In the genomic region with DNA sequence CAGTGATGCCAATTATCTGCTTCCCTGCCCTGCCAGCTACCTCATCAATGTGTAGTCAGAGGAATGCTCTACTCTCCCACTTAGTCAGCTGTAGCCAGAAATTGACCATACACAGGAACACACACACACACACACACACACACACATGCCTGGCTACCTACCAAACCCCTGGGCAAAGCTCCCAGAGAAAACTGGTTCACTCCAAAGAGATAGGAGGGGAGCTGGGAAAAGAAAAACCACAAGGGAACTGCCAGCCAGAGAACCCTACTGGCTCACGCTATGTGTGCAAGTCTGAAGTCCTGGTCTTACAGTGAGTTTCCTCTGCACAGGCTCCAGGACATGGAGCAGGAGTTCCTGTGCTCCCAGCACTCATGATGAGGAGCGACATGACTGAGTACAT, we compare ENCODE assay signal across 10 mouse cellular contexts. TPM values are rescaled to one million over a fixed set of nuclear protein-coding genes. Genes with fewer than 3 reads are reported as not detected.
DNase-seq lines count a peak whose midpoint lies in the region; ATAC-seq and TF ChIP-seq lines count a peak whose summit lies in the region.
"Had no signal": no experiment of that assay in that cellular context is flagged by ENCODE, and none has a peak within 500 bp of the region (broad histone marks: within the 10 kb centered on the region; RNA-seq: fewer than 3 reads in every experiment).

No protein-coding gene starts in this region.

- no peak for TF ChIP-seq CTCF in brain, embryonic 14.5 days (IDR thresholded peaks at IDR 0.05; ENCODE audit: borderline replicate concordance, extremely low read depth, insufficient read depth, insufficient read length)
- TF ChIP-seq CTCF in heart, postnatal 0 days (IDR thresholded peaks at IDR 0.05; ENCODE audit: low read depth) = peak; percentile 19; the same call in 1 of the 2 replicates

- WGBS in heart, postnatal 0 days = 32% methylated on average over 2 of the region's 2 CpGs
- 58% methylated on average over 2 of the region's 2 CpGs for WGBS in limb, embryonic 10.5 days

- no peaks in the 10 kb centered on the region for H3K27me3 ChIP-seq in heart, postnatal 0 days (ENCODE audit: control insufficient read depth, insufficient read depth, low read length)
- peaks cover 44% of the 10 kb centered on the region for H3K27me3 ChIP-seq in limb, embryonic 10.5 days (ENCODE audit: low read depth, poor library complexity, severe bottlenecking)
- H3K27me3 ChIP-seq: midbrain, embryonic 15.5 days had no signal

- H3K9me3 ChIP-seq in heart, postnatal 0 days (replicated peaks; ENCODE audit: control insufficient read depth, low read length) = no peaks in the 10 kb centered on the region
- H3K9me3 ChIP-seq in limb, embryonic 10.5 days (replicated peaks) = no peaks in the 10 kb centered on the region
- H3K9me3 ChIP-seq: midbrain, embryonic 15.5 days had no signal

- 0 out of 2 replicates have a peak, but pooled peaks have one; percentile 58 for TF ChIP-seq EP300 in heart, postnatal 0 days (IDR thresholded peaks at IDR 0.05; ENCODE audit: low read depth)

- peak; percentile 56 for DNase-seq in layer of hippocampus, adult 11-12 months (ENCODE audit: low spot score)
- DNase-seq in layer of hippocampus, adult 9-10 months (ENCODE audit: low spot score) = no peak
- DNase-seq in brain, embryonic 14.5 days (ENCODE audit: low read depth) = peak; percentile 76
- peak; percentile 82 for DNase-seq in heart, postnatal 0 days (ENCODE audit: low spot score)
- DNase-seq in ovary, postnatal 36 days (ENCODE audit: low spot score) = peak; percentile 49
- DNase-seq in limb, embryonic 10.5 days (ENCODE audit: low spot score) = no peak
- no peak for DNase-seq in retina, embryonic 14.5 days (ENCODE audit: low spot score)
- DNase-seq: embryo, embryonic 11 days had no signal

- H3K9ac ChIP-seq in heart, postnatal 0 days (replicated peaks; ENCODE audit: low read depth, low read length) = no peak overlapping the region
- H3K9ac ChIP-seq: midbrain, embryonic 15.5 days had no signal

- peaks cover 16% of the 10 kb centered on the region; the same call in 1 of the 2 replicates for H3K4me1 ChIP-seq in heart, postnatal 0 days (ENCODE audit: control insufficient read depth, insufficient read depth)
- H3K4me1 ChIP-seq in limb, embryonic 10.5 days = peaks cover 20% of the 10 kb centered on the region

- TF ChIP-seq POLR2A in brain, embryonic 14.5 days (IDR thresholded peaks at IDR 0.05; ENCODE audit: borderline replicate concordance, extremely low read depth, insufficient read depth, insufficient read length, poor library complexity, severe bottlenecking) = no peak

- H3K36me3 ChIP-seq in heart, postnatal 0 days (replicated peaks; ENCODE audit: control insufficient read depth, insufficient read depth, low read length) = no peaks in the 10 kb centered on the region
- no peaks in the 10 kb centered on the region for H3K36me3 ChIP-seq in limb, embryonic 10.5 days
- H3K36me3 ChIP-seq: midbrain, embryonic 15.5 days had no signal

- peak; percentile 52 for ATAC-seq in heart, postnatal 0 days (ENCODE audit: insufficient read depth, low read depth)
- no peak for ATAC-seq in megakaryocyte-erythroid progenitor cell, adult 5-6 weeks (replicated peaks; ENCODE audit: low FRiP score, low TSS enrichment, poor library complexity, severe bottlenecking)
- ATAC-seq: midbrain, embryonic 15.5 days had no signal

- H3K27ac ChIP-seq in heart, postnatal 0 days (ENCODE audit: low read depth) = peak overlapping the region; percentile 70
- no peak overlapping the region for H3K27ac ChIP-seq in limb, embryonic 10.5 days
- H3K27ac ChIP-seq: midbrain, embryonic 15.5 days had no signal

- H3K4me3 ChIP-seq in heart, postnatal 0 days (ENCODE audit: low read depth, low read length) = no peak overlapping the region
- H3K4me3 ChIP-seq in limb, embryonic 10.5 days = no peak overlapping the region
- H3K4me3 ChIP-seq: midbrain, embryonic 15.5 days had no signal

- no peak overlapping the region for H3K4me2 ChIP-seq in heart, postnatal 0 days (ENCODE audit: low read depth, low read length)
- H3K4me2 ChIP-seq: midbrain, embryonic 15.5 days had no signal

RNA-seq across cellular contexts. Expression of a gene that starts 2.5 kb away (rescaled TPM):
- polyA plus RNA-seq in brain, embryonic 14.5 days (2012; rRNA removed) = 9.9 and 11.6 TPM in 2 replicates
- 139 and 158 TPM in 2 replicates for total RNA-seq in heart, postnatal 0 days (2014; rRNA removed; ENCODE audit: low replicate concordance)
- polyA plus RNA-seq in heart, postnatal 0 days (2015; fragmentation: Nextera tagmentation; extraction: Ambion mirVana) = 66.9 and 67.8 TPM in 2 replicates
- 2.8 and 3.2 TPM in 2 replicates for polyA plus RNA-seq in limb, embryonic 10.5 days (2016; fragmentation: Nextera tagmentation; extraction: Ambion mirVana)
- total RNA-seq in megakaryocyte-erythroid progenitor cell, adult 5-6 weeks (2014; fragmentation: Nextera tagmentation) = 0.27 and 1.5 TPM in 2 replicates
- total RNA-seq in megakaryocyte-erythroid progenitor cell, adult 5-6 weeks (2017) = 0.76 TPM in 1 of 2 replicates, not detected in the other

RNA-seq across cellular contexts. Expression of a gene that starts 25.9 kb away (rescaled TPM):
- polyA plus RNA-seq in brain, embryonic 14.5 days (2012; rRNA removed) = 46.3 and 51.1 TPM in 2 replicates
- total RNA-seq in heart, postnatal 0 days (2014; rRNA removed; ENCODE audit: low replicate concordance) = 28.0 and 45.1 TPM in 2 replicates
- 18.1 and 18.2 TPM in 2 replicates for polyA plus RNA-seq in heart, postnatal 0 days (2015; fragmentation: Nextera tagmentation; extraction: Ambion mirVana)
- 54.0 and 59.2 TPM in 2 replicates for polyA plus RNA-seq in limb, embryonic 10.5 days (2016; fragmentation: Nextera tagmentation; extraction: Ambion mirVana)
- total RNA-seq in megakaryocyte-erythroid progenitor cell, adult 5-6 weeks (2014; fragmentation: Nextera tagmentation) = 17.0 and 20.8 TPM in 2 replicates
- total RNA-seq in megakaryocyte-erythroid progenitor cell, adult 5-6 weeks (2017) = 10.4 and 18.8 TPM in 2 replicates

RNA-seq across cellular contexts. Expression of a gene that starts 37.5 kb away (rescaled TPM):
- polyA plus RNA-seq in brain, embryonic 14.5 days (2012; rRNA removed) = 16.5 and 16.6 TPM in 2 replicates
- total RNA-seq in heart, postnatal 0 days (2014; rRNA removed; ENCODE audit: low replicate concordance) = 12.9 and 32.7 TPM in 2 replicates
- 20.5 and 24.9 TPM in 2 replicates for polyA plus RNA-seq in heart, postnatal 0 days (2015; fragmentation: Nextera tagmentation; extraction: Ambion mirVana)
- 15.6 and 20.6 TPM in 2 replicates for polyA plus RNA-seq in limb, embryonic 10.5 days (2016; fragmentation: Nextera tagmentation; extraction: Ambion mirVana)
- total RNA-seq in megakaryocyte-erythroid progenitor cell, adult 5-6 weeks (2014; fragmentation: Nextera tagmentation) = 18.8 and 27.3 TPM in 2 replicates
- total RNA-seq in megakaryocyte-erythroid progenitor cell, adult 5-6 weeks (2017) = 22.9 and 27.9 TPM in 2 replicates

Comparison
In these comparisons a context has a peak if more than half of its experiments do, and no peak if none do; other contexts are left out.
1. DNase-seq: peak in layer of hippocampus, adult 11-12 months (single experiment), brain, embryonic 14.5 days (single experiment), heart, postnatal 0 days (single experiment) and ovary, postnatal 36 days (single experiment); none in layer of hippocampus, adult 9-10 months (single experiment), limb, embryonic 10.5 days (single experiment) and retina, embryonic 14.5 days (single experiment).